ENCODE assay signal across 8 mouse cellular contexts in genomic region chr12:69371854-69372671, GRCm38 (mm10). TPM values are rescaled to one million over a fixed set of nuclear protein-coding genes. Genes with fewer than 3 reads are reported as not detected.
DNase-seq lines count a peak whose midpoint lies in the region; ATAC-seq and TF ChIP-seq lines count a peak whose summit lies in the region.

Arf6 (plus strand) TSS chr12:69372150.
Gm9887 (minus strand) TSS chr12:69372458.

- peak within 1 kb of the TSS; percentile 87 for H3K4me2 ChIP-seq in heart, embryonic 15.5 days
- H3K4me2 ChIP-seq in liver, embryonic 14.5 days (ENCODE audit: low read depth), result peak within 1 kb of the TSS; percentile 96
- H3K4me2 ChIP-seq in neural tube, embryonic 11.5 days (ENCODE audit: low read depth), result peak within 1 kb of the TSS; percentile 76
- peak within 1 kb of the TSS; percentile 78 for H3K4me2 ChIP-seq in stomach, postnatal 0 days (replicated peaks; ENCODE audit: low read depth)

- peaks cover 38% of the 10 kb centered on the region for H3K36me3 ChIP-seq in forebrain, embryonic 10.5 days (replicated peaks)
- no peaks in the 10 kb centered on the region; the same call in 1 of the 2 replicates for H3K36me3 ChIP-seq in heart, embryonic 15.5 days
- peaks cover 25% of the 10 kb centered on the region for H3K36me3 ChIP-seq in liver, embryonic 14.5 days (replicated peaks; ENCODE audit: control insufficient read depth, insufficient read depth, low read depth)
- H3K36me3 ChIP-seq in neural tube, embryonic 11.5 days (ENCODE audit: control insufficient read depth, insufficient read depth, low read length), result no peaks in the 10 kb centered on the region
- H3K36me3 ChIP-seq in stomach, postnatal 0 days (ENCODE audit: control insufficient read depth, insufficient read depth, low read length), result peaks cover 4% of the 10 kb centered on the region; the same call in 1 of the 2 replicates

- peak within 1 kb of the TSS; percentile 98 for H3K27ac ChIP-seq in forebrain, embryonic 10.5 days
- H3K27ac ChIP-seq in heart, embryonic 15.5 days, result peak within 1 kb of the TSS; percentile 99
- H3K27ac ChIP-seq in liver, embryonic 14.5 days, result peak within 1 kb of the TSS; percentile 96
- peak within 1 kb of the TSS; percentile 85 for H3K27ac ChIP-seq in neural tube, embryonic 11.5 days (ENCODE audit: low read depth, low read length)
- peak within 1 kb of the TSS; percentile 99 for H3K27ac ChIP-seq in stomach, postnatal 0 days (replicated peaks)

- DNase-seq in c-Kit-negative CD71-positive TER-119-positive erythroid progenitor cells, embryonic 14.5 days (ENCODE audit: low read depth, low spot score), result peak; percentile 95
- peak; percentile 95 for DNase-seq in forebrain, embryonic 10.5 days (ENCODE audit: extremely low spot score, low spot score)
- peak; percentile 98 to 99 for DNase-seq in kidney, postnatal 25 days
- peak; percentile 93 to 94 (median 94) for DNase-seq in liver, embryonic 14.5 days (ENCODE audit: low read depth in 3 of 3, low spot score in 3 of 3)
- peak; percentile 99 for DNase-seq in neural tube, embryonic 11.5 days (ENCODE audit: low spot score)
- DNase-seq in stomach, postnatal 0 days (ENCODE audit: low spot score), result peak; percentile 98

- peak within 1 kb of the TSS; percentile 99 for H3K4me3 ChIP-seq in forebrain, embryonic 10.5 days
- H3K4me3 ChIP-seq in heart, embryonic 15.5 days, result peak within 1 kb of the TSS; percentile 98
- peak within 1 kb of the TSS; percentile 94 to 98 for H3K4me3 ChIP-seq in liver, embryonic 14.5 days (ENCODE audit: insufficient read depth in 1 of 2, low read depth in 2 of 2, low read length in 2 of 2)
- peak within 1 kb of the TSS; percentile 99 for H3K4me3 ChIP-seq in neural tube, embryonic 11.5 days (ENCODE audit: low read depth, low read length)
- H3K4me3 ChIP-seq in stomach, postnatal 0 days (ENCODE audit: low read depth, low read length), result peak within 1 kb of the TSS; percentile 99

- no peaks in the 10 kb centered on the region for H3K27me3 ChIP-seq in forebrain, embryonic 10.5 days (ENCODE audit: poor library complexity, severe bottlenecking)
- no peaks in the 10 kb centered on the region for H3K27me3 ChIP-seq in heart, embryonic 15.5 days
- H3K27me3 ChIP-seq in liver, embryonic 14.5 days (ENCODE audit: control insufficient read depth, insufficient read depth, low read length), result no peaks in the 10 kb centered on the region
- H3K27me3 ChIP-seq in neural tube, embryonic 11.5 days (ENCODE audit: control insufficient read depth, insufficient read depth, low read length), result no peaks in the 10 kb centered on the region
- no peaks in the 10 kb centered on the region for H3K27me3 ChIP-seq in stomach, postnatal 0 days (ENCODE audit: control insufficient read depth, insufficient read depth, low read length)

- TF ChIP-seq CTCF in liver, embryonic 14.5 days (IDR thresholded peaks at IDR 0.05; ENCODE audit: low read depth), result no peak
- no peak; the same call in 1 of the 2 replicates for TF ChIP-seq CTCF in stomach, postnatal 0 days (IDR thresholded peaks at IDR 0.05; ENCODE audit: low read depth)

- peaks cover 36% of the 10 kb centered on the region for H3K4me1 ChIP-seq in forebrain, embryonic 10.5 days
- H3K4me1 ChIP-seq in heart, embryonic 15.5 days (replicated peaks), result peaks cover 20% of the 10 kb centered on the region
- peaks cover 7 to 15% of the 10 kb centered on the region in 2 experiments for H3K4me1 ChIP-seq in liver, embryonic 14.5 days (replicated peaks; ENCODE audit: control insufficient read depth in 2 of 2, insufficient read depth in 2 of 2, low read length in 1 of 2)
- H3K4me1 ChIP-seq in neural tube, embryonic 11.5 days (ENCODE audit: control insufficient read depth, insufficient read depth, low read length), result peaks cover 10% of the 10 kb centered on the region
- no peaks in the 10 kb centered on the region for H3K4me1 ChIP-seq in stomach, postnatal 0 days (replicated peaks; ENCODE audit: control insufficient read depth, insufficient read depth)

- TF ChIP-seq EP300 in liver, embryonic 14.5 days (IDR thresholded peaks at IDR 0.05; ENCODE audit: low read depth), result 0 out of 2 replicates have a peak, but pooled peaks have one; percentile 2
- TF ChIP-seq EP300 in stomach, postnatal 0 days (optimal IDR thresholded peaks at IDR 0.05), result no peak

- H3K9ac ChIP-seq in heart, embryonic 15.5 days, result peak within 1 kb of the TSS; percentile 100
- peak within 1 kb of the TSS; percentile 99 for H3K9ac ChIP-seq in liver, embryonic 14.5 days (replicated peaks)
- peak within 1 kb of the TSS; percentile 94 for H3K9ac ChIP-seq in neural tube, embryonic 11.5 days (ENCODE audit: low read length)
- H3K9ac ChIP-seq in stomach, postnatal 0 days (ENCODE audit: low read length), result peak within 1 kb of the TSS; percentile 100

- H3K9me3 ChIP-seq in forebrain, embryonic 10.5 days, result no peaks in the 10 kb centered on the region
- H3K9me3 ChIP-seq in heart, embryonic 15.5 days (replicated peaks), result no peaks in the 10 kb centered on the region
- H3K9me3 ChIP-seq in liver, embryonic 14.5 days (ENCODE audit: control insufficient read depth, low read length), result no peaks in the 10 kb centered on the region
- H3K9me3 ChIP-seq in neural tube, embryonic 11.5 days (ENCODE audit: control insufficient read depth, low read length), result no peaks in the 10 kb centered on the region
- H3K9me3 ChIP-seq in stomach, postnatal 0 days (ENCODE audit: control insufficient read depth, low read length), result no peaks in the 10 kb centered on the region

- peak; percentile 74 for ATAC-seq in CD4-positive, CD25-positive, alpha-beta regulatory T cell, adult 4 months
- ATAC-seq in heart, embryonic 15.5 days (replicated peaks; ENCODE audit: insufficient number of reproducible peaks, insufficient read depth, low FRiP score, low read depth), result peak; percentile 92
- peak; percentile 88 for ATAC-seq in liver, embryonic 14.5 days (ENCODE audit: insufficient read depth)
- peak; percentile 92 for ATAC-seq in neural tube, embryonic 11.5 days (ENCODE audit: insufficient read depth, low FRiP score, low TSS enrichment)
- ATAC-seq in stomach, postnatal 0 days (ENCODE audit: low FRiP score, low TSS enrichment), result peak; percentile 92

- under 1% methylated on average over 119 of the region's 121 CpGs for WGBS in forebrain, embryonic 10.5 days
- WGBS in heart, embryonic 15.5 days, result under 1% methylated on average over 85 of the region's 121 CpGs
- WGBS in liver, embryonic 14.5 days (ENCODE audit: insufficient replicate concordance), result under 1% methylated on average over 114 of the region's 121 CpGs
- under 1% methylated on average over 102 of the region's 121 CpGs for WGBS in neural tube, embryonic 11.5 days
- WGBS in stomach, postnatal 0 days, result under 1% methylated on average over 95 of the region's 121 CpGs

RNA-seq across cellular contexts. Expression of gene Arf6, which starts in this region (rescaled TPM):
- 10 to 100 TPM; 27.8 to 79.0 TPM for polyA plus RNA-seq in CD4-positive, CD25-positive, alpha-beta regulatory T cell, adult 4 months (2017; shearing (Covaris generic))
- polyA plus RNA-seq in forebrain, embryonic 10.5 days (2016; fragmentation: Nextera tagmentation; extraction: Ambion mirVana), result 32.6 and 33.5 TPM in 2 replicates
- 38.2 and 40.5 TPM in 2 replicates for polyA plus RNA-seq in heart, embryonic 15.5 days (2015; fragmentation: Nextera tagmentation; extraction: Ambion mirVana)
- 41.3 and 45.8 TPM in 2 replicates for polyA plus RNA-seq in liver, embryonic 14.5 days (2012; rRNA removed)
- 35.7 and 39.6 TPM in 2 replicates for polyA plus RNA-seq in liver, embryonic 14.5 days (2014; fragmentation: Nextera tagmentation; extraction: Ambion mirVana)
- 52.4 and 55.8 TPM in 2 replicates for polyA plus RNA-seq in neural tube, embryonic 11.5 days (2014; fragmentation: Nextera tagmentation; extraction: Ambion mirVana)
- 97.8 and 116 TPM in 2 replicates for polyA plus RNA-seq in stomach, postnatal 0 days (2015; fragmentation: Nextera tagmentation; extraction: Ambion mirVana)

RNA-seq across cellular contexts. Expression of gene Gm9887, which starts in this region (rescaled TPM):
- polyA plus RNA-seq in CD4-positive, CD25-positive, alpha-beta regulatory T cell, adult 4 months (2017; shearing (Covaris generic)), result under 1 TPM in 1 of 2 experiments, not detected in 1; 0.54 TPM
- 0.84 and 1.2 TPM in 2 replicates for polyA plus RNA-seq in forebrain, embryonic 10.5 days (2016; fragmentation: Nextera tagmentation; extraction: Ambion mirVana)
- 1.1 and 1.5 TPM in 2 replicates for polyA plus RNA-seq in heart, embryonic 15.5 days (2015; fragmentation: Nextera tagmentation; extraction: Ambion mirVana)
- polyA plus RNA-seq in liver, embryonic 14.5 days (2012; rRNA removed), result 0.20 and 0.23 TPM in 2 replicates
- polyA plus RNA-seq in liver, embryonic 14.5 days (2014; fragmentation: Nextera tagmentation; extraction: Ambion mirVana), result 0.40 and 1.0 TPM in 2 replicates
- 1.4 and 1.6 TPM in 2 replicates for polyA plus RNA-seq in neural tube, embryonic 11.5 days (2014; fragmentation: Nextera tagmentation; extraction: Ambion mirVana)
- polyA plus RNA-seq in stomach, postnatal 0 days (2015; fragmentation: Nextera tagmentation; extraction: Ambion mirVana), result 2.4 and 4.1 TPM in 2 replicates

Comparison
In these comparisons a context has a peak if more than half of its experiments do, and no peak if none do; other contexts are left out.
1. Peak in every context shown above with its lines: DNase-seq, ATAC-seq, H3K4me3 ChIP-seq and H3K27ac ChIP-seq.